Mouse (Mus musculus) left cerebral cortex, postnatal 25 days (tissue): ENCODE results near the gene Abca2. TPM values are rescaled to one million over a fixed set of nuclear protein-coding genes. Genes with fewer than 3 reads are reported as not detected.

Experiments
- DNase-seq, 2 experiments: peaks; one replicate each; pipeline ENCODE4 v3.0.0; 2022; ENCODE audit warnings: low spot score in 2 of 2, mixed read lengths in 1 of 2
- intact Hi-C: fragments of 180-260 bp; cut with DNase I; formaldehyde crosslinking; loops from one replicate; pipeline ENCODE4 v1.15.1; 2025
- total RNA-seq, 2 experiments: library from RNA; stranded (reverse); gene quantifications; 2 replicates each; pipeline ENCODE4 v1.2.3; 2021

The Abca2 gene
- total RNA-seq, 2 experiments from 2014 or later = 154 to 165 TPM

GRCm38 (mm10) chr2:25422587-25423410, 5.7 kb upstream of the Abca2 start, which contains the start of gene Fut7:
Gene Fut7 (plus strand): TSS chr2:25423267.
- intact Hi-C loops = loop anchor here (10.0 kb wide), 1 partner anchor 62 kb away; no protein-coding TSS in a partner anchor
- no peak for DNase-seq

GRCm38 (mm10) chr2:25423626-25424025, 4.9 kb upstream of the Abca2 start:
- intact Hi-C loops = loop anchor here (10.0 kb wide), 1 partner anchor 61 kb away; no protein-coding TSS in a partner anchor
- DNase-seq = no peak

GRCm38 (mm10) chr2:25425481-25425880, 3.0 kb upstream of the Abca2 start:
- DNase-seq = no peak
- intact Hi-C loops = loop anchor here (10.0 kb wide), 1 partner anchor 59 kb away; no protein-coding TSS in a partner anchor

- intact Hi-C loops = loop anchor here (10.0 kb wide), 1 partner anchor 58 kb away; no protein-coding TSS in a partner anchor
- peak; percentile 62 to 74 for DNase-seq
These were observed 1.7 kb upstream of the Abca2 start for GRCm38 (mm10) chr2:25426721-25427191.

- DNase-seq = no peak
- intact Hi-C loops = loop anchor here (10.0 kb wide), 1 partner anchor 58 kb away; no protein-coding TSS in a partner anchor
These were observed 1.2 kb upstream of the Abca2 start for GRCm38 (mm10) chr2:25427256-25427655.

- intact Hi-C loops = loop anchor here (2.0 to 10.0 kb wide), 3 partner anchors 31 to 71 kb away; partner anchors contain the start of genes C8g, Fbxw5 and Paxx
- DNase-seq = no peak
These were observed 1.1 kb downstream of the Abca2 start for GRCm38 (mm10) chr2:25429435-25430180.

- peak; percentile 35 to 42 for DNase-seq
- intact Hi-C loops = no loop called here
These were observed 2.1 kb downstream of the Abca2 start for GRCm38 (mm10) chr2:25430395-25431233.

GRCm38 (mm10) chr2:25431308-25431855, 2.9 kb downstream of the Abca2 start:
- intact Hi-C loops = no loop called here
- no peak for DNase-seq

GRCm38 (mm10) chr2:25432326-25433098, 4.0 kb downstream of the Abca2 start:
- intact Hi-C loops = no loop called here
- no peak for DNase-seq

- DNase-seq = no peak
- intact Hi-C loops = no loop called here
These were observed 4.6 kb downstream of the Abca2 start for GRCm38 (mm10) chr2:25433101-25433500.

GRCm38 (mm10) chr2:25434292-25434691, 5.8 kb downstream of the Abca2 start:
- no peak for DNase-seq
- intact Hi-C loops = no loop called here

- no peak for DNase-seq
- intact Hi-C loops = no loop called here
These were observed 7.8 kb downstream of the Abca2 start for GRCm38 (mm10) chr2:25436286-25436820.

GRCm38 (mm10) chr2:25441067-25441466, 12.6 kb downstream of the Abca2 start:
- DNase-seq = no peak
- intact Hi-C loops = no loop called here

GRCm38 (mm10) chr2:25442682-25443081, 14.2 kb downstream of the Abca2 start:
- no peak for DNase-seq
- intact Hi-C loops = no loop called here

GRCm38 (mm10) chr2:25450853-25451647, 22.5 kb downstream of the Abca2 start:
- intact Hi-C loops = no loop called here
- DNase-seq = no peak

- DNase-seq = no peak
- intact Hi-C loops = no loop called here
These were observed 24.4 kb downstream of the Abca2 start for GRCm38 (mm10) chr2:25452951-25453350.

GRCm38 (mm10) chr2:25456205-25456953, 27.9 kb downstream of the Abca2 start, which contains the start of gene Clic3:
Gene Clic3 (plus strand): TSS chr2:25456838.
- no peak for DNase-seq
- intact Hi-C loops = no loop called here
